Mouse (Mus musculus): ENCODE measurements around the gene Pcyt1a. TPM values are rescaled to one million over a fixed set of nuclear protein-coding genes. Genes with fewer than 3 reads are reported as not detected.
A peak's percentile ranks its signal among the peaks of the same experiment; 100 is the strongest.

The Pcyt1a gene
- polyA plus RNA-seq, 1 experiment from 2014 or later = 46.4 TPM

DNA sequence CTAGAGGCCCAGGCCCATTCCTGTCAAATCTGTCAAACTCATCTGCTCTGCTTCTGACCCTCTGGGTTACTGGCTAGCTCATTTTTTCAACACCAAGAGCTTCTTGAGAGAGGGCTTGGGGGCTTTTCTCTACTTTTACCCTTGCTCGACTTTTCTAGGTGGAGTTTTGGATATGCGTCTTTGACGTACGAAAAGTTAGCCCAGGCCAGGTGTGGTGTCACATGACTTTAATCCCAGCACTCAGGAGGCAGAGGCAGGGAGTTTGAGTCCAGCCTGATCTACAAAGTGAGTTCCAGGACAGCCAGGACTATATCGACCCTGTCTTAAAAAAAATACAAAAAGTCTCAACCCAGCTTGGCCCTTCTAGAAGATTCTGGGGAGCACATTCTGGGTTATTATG lies 77.3 kb downstream of the Pcyt1a start:
- Histone ChIP-seq H3K4me1 (peaks cover 36% of the 10 kb centered on the region), H3K27me3 (replicated peaks; ENCODE audit: low read depth, poor library complexity, severe bottlenecking) (peaks cover 18% of the 10 kb centered on the region)

DNA sequence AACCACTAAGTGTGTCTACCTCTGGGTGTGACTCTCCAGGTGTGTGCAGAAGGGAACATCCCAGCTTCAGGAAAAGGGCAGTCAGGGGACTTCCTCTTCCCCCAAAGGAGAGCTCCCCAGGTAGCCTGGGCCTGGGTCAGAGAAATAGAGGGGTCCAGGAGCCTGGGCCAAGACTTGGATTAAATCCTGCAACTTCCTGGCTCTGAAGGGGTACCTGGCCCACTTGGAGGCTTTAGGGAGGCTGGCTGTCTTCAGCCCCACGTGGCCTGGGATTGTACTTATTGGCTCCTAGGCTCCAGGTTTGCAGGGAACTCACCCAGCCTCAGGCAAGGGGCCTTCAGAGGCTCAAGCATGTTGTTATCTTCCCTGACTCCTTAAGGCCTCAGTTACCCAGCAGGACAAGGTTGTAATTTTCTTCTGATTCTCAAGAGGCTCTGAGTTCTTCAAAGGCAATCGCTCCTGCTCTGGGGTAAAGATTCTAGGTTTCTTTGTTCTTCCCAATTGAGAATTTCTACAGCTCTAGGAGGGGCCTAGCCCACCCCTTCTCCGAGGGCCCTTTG lies 77.9 kb downstream of the Pcyt1a start:
- peak overlapping the region; percentile 62 for H3K27ac ChIP-seq (replicated peaks)
- 49% methylated on average over 3 of the region's 3 CpGs for WGBS
- DNase-seq (ENCODE audit: low spot score) = no peak
- peaks cover 18% of the 10 kb centered on the region for H3K27me3 ChIP-seq (replicated peaks; ENCODE audit: low read depth, poor library complexity, severe bottlenecking)
- peaks cover 40% of the 10 kb centered on the region for H3K4me1 ChIP-seq
- H3K9me3 ChIP-seq = no peaks in the 10 kb centered on the region
- no peak overlapping the region for H3K4me3 ChIP-seq
- H3K36me3 ChIP-seq (replicated peaks) = no peaks in the 10 kb centered on the region

More for the DNA sequence above, 77.3 kb downstream of the Pcyt1a start:
- H3K9me3 ChIP-seq = no peaks in the 10 kb centered on the region
- no peak for DNase-seq (ENCODE audit: low spot score)
- H3K4me3 ChIP-seq = no peak overlapping the region
- no peaks in the 10 kb centered on the region for H3K36me3 ChIP-seq (replicated peaks)
- no peak overlapping the region for H3K27ac ChIP-seq (replicated peaks)
- 84% methylated on average over 5 of the region's 5 CpGs for WGBS

DNA sequence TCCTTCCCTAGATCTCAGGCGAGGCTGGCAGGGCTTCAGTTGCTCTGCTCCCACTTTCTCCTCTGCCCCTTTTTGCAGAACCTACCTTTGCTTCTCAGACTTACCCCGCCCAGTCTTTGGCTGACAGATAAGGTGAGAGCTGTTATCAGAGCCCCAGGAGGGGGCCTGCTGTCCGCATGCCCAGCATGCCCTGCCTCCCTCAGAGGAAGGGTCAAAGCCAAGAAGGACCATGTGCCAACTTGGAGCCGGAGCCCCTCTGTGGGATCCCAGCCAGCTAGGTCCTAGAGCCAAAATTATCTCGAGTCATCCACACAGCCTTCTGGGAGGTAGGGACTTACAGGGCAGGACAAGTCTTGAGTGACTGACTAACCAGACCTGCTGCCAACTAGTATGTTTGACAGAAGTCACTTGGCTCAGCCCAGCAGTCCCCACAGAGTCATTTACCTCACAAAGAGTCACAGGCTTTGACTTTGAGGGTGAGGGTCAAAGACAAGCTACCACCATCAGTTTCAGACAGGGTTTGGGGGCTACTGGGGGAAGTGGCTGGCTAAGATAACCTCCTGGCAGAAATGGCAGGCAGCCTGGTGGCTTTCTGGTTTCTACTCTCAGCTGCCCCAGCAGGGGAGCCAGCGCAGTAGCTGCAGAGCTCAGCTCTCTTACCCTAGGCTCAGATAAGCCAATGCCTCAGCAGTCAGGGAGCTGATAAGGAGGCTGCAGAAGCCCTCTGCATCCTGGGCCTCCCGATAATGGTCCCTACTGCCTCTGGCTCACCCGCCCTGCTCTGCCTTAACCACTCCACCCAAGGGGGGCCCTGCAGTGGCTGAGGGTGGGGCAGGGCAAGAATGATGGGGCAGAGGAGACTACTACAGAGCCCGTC lies 78.6 kb downstream of the Pcyt1a start:
- Histone ChIP-seq H3K27ac (replicated peaks) (peak overlapping the region; percentile 66), H3K9me3 (no peaks in the 10 kb centered on the region), H3K4me1 (peaks cover 36% of the 10 kb centered on the region), H3K27me3 (replicated peaks; ENCODE audit: low read depth, poor library complexity, severe bottlenecking) (peaks cover 17% of the 10 kb centered on the region), H3K36me3 (replicated peaks) (no peaks in the 10 kb centered on the region), H3K4me3 (no peak overlapping the region)
- DNase-seq (ENCODE audit: low spot score) = no peak
- WGBS = 69% methylated on average over 9 of the region's 9 CpGs

- WGBS = 67% methylated on average over 18 of the region's 18 CpGs
- no peak for DNase-seq (ENCODE audit: low spot score)
- Histone ChIP-seq H3K9me3 (no peaks in the 10 kb centered on the region), H3K27me3 (replicated peaks; ENCODE audit: low read depth, poor library complexity, severe bottlenecking) (peaks cover 8% of the 10 kb centered on the region), H3K27ac (replicated peaks) (peak overlapping the region; percentile 66), H3K4me3 (no peak overlapping the region), H3K36me3 (replicated peaks) (no peaks in the 10 kb centered on the region), H3K4me1 (peaks cover 42% of the 10 kb centered on the region)
Measured at GRCm38 (mm10) chr16:32510399-32511337, 79.9 kb downstream of the Pcyt1a start.

- Histone ChIP-seq H3K9me3 (no peaks in the 10 kb centered on the region), H3K36me3 (replicated peaks) (no peaks in the 10 kb centered on the region), H3K4me1 (peaks cover 48% of the 10 kb centered on the region), H3K27me3 (replicated peaks; ENCODE audit: low read depth, poor library complexity, severe bottlenecking) (peaks cover 2% of the 10 kb centered on the region), H3K4me3 (no peak overlapping the region), H3K27ac (replicated peaks) (peak overlapping the region; percentile 66)
- 77% methylated on average over 3 of the region's 3 CpGs for WGBS
- no peak for DNase-seq (ENCODE audit: low spot score)
Measured at GRCm38 (mm10) chr16:32511338-32511734, 80.6 kb downstream of the Pcyt1a start.

GRCm38 (mm10) chr16:32511827-32512490 lies 81.2 kb downstream of the Pcyt1a start:
- H3K36me3 ChIP-seq (replicated peaks) = no peaks in the 10 kb centered on the region
- 87% methylated on average over 8 of the region's 8 CpGs for WGBS
- H3K27ac ChIP-seq (replicated peaks) = peak overlapping the region; percentile 66; the same call in 1 of the 2 replicates
- DNase-seq (ENCODE audit: low spot score) = no peak
- H3K4me1 ChIP-seq = peaks cover 54% of the 10 kb centered on the region
- no peak overlapping the region for H3K4me3 ChIP-seq
- no peaks in the 10 kb centered on the region for H3K9me3 ChIP-seq
- no peaks in the 10 kb centered on the region; the same call in 1 of the 2 replicates for H3K27me3 ChIP-seq (replicated peaks; ENCODE audit: low read depth, poor library complexity, severe bottlenecking)

GRCm38 (mm10) chr16:32512921-32513320 lies 82.2 kb downstream of the Pcyt1a start:
- Histone ChIP-seq H3K4me1 (peaks cover 48% of the 10 kb centered on the region), H3K9me3 (no peaks in the 10 kb centered on the region), H3K27me3 (replicated peaks; ENCODE audit: low read depth, poor library complexity, severe bottlenecking) (no peaks in the 10 kb centered on the region; the same call in 1 of the 2 replicates), H3K27ac (replicated peaks) (peak overlapping the region; percentile 62), H3K36me3 (replicated peaks) (no peaks in the 10 kb centered on the region), H3K4me3 (no peak overlapping the region)
- DNase-seq (ENCODE audit: low spot score) = no peak
- 75% methylated on average over 3 of the region's 3 CpGs for WGBS

DNA sequence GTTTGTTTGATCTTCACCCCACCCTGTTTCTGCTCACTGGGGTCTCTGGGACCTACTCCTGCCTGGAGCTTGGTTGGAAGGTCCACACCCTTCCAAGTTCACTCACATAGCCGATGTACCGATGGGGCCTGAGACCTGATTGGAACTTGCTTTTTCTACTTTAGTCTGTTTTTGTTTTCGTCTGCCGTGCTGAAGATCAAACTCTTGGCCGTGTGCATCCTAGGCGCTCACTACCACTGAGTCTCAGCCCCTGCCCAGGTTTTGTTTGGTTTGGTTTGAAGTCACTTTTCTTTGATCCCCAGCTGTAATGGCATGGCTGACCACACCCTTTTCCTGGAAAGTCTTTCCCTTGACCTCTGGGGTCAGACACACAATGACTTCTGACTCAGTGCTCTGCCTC lies 82.7 kb downstream of the Pcyt1a start:
- peaks cover 48% of the 10 kb centered on the region for H3K4me1 ChIP-seq
- no peak overlapping the region for H3K4me3 ChIP-seq
- H3K27ac ChIP-seq (replicated peaks) = peak overlapping the region; percentile 62; the same call in 1 of the 2 replicates
- no peaks in the 10 kb centered on the region; the same call in 1 of the 2 replicates for H3K27me3 ChIP-seq (replicated peaks; ENCODE audit: low read depth, poor library complexity, severe bottlenecking)
- no peaks in the 10 kb centered on the region for H3K9me3 ChIP-seq
- no peak for DNase-seq (ENCODE audit: low spot score)
- H3K36me3 ChIP-seq (replicated peaks) = no peaks in the 10 kb centered on the region
- 92% methylated on average over 6 of the region's 6 CpGs for whole genome bisulfite sequencing

GRCm38 (mm10) chr16:32513948-32514347 lies 83.2 kb downstream of the Pcyt1a start:
- 90% methylated on average over 6 of the region's 6 CpGs for WGBS
- H3K27me3 ChIP-seq (replicated peaks; ENCODE audit: low read depth, poor library complexity, severe bottlenecking) = no peaks in the 10 kb centered on the region; the same call in 1 of the 2 replicates
- no peak overlapping the region for H3K4me3 ChIP-seq
- no peak for DNase-seq (ENCODE audit: low spot score)
- H3K4me1 ChIP-seq = peaks cover 47% of the 10 kb centered on the region
- peak overlapping the region; percentile 57 for H3K27ac ChIP-seq (replicated peaks)
- no peaks in the 10 kb centered on the region for H3K36me3 ChIP-seq (replicated peaks)
- H3K9me3 ChIP-seq = no peaks in the 10 kb centered on the region

DNA sequence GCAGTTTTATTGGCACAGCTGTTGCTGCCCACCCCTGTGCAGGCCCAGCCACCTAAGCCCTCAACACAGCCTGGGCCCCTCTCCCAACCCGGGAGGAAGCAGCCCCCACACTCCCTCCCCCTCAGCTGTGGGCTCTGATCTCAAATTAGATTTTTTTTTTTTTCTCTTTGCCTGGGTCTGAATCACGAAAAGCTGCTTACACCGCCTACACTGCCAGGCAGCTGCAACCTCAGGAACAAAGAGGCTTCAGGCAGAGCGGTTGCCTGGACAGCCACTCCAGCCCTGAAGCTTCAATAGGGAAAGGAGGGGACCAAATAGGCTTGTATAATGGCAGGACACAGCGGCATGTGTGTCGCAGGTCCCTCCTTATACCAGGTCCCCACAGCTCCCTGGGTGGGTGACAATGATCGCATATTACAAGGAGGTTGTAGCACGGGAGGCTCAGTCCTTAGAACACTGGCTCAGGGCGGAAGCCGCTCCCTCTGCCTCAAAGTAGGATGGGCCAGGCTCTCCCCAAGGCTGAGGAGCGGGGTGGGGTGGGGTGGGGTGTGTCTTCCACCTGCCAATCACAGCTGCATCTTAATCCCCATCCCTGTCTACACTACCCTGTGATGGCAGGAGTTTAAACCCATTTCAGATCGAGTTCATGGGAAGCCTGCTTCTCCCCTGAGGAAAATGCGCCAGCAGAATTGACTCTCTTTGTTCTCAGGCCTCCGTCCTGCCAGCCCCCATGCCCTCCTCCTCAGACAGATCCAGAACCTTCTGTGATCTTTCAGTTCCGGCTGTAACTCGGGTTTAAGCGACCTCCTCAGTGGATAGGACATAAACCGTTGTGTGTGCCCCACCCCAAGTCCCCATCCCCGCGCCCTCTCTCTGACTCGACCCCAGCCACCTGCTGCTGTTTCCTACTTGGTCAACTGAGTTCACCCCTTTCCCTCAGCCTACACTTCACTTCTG lies 85.6 kb downstream of the Pcyt1a start:
- 13% methylated on average over 21 of the region's 21 CpGs for WGBS
- no peaks in the 10 kb centered on the region; the same call in 1 of the 2 replicates for H3K27me3 ChIP-seq (replicated peaks; ENCODE audit: low read depth, poor library complexity, severe bottlenecking)
- peak overlapping the region; percentile 91 for H3K27ac ChIP-seq (replicated peaks)
- H3K36me3 ChIP-seq (replicated peaks) = no peaks in the 10 kb centered on the region
- peaks cover 33% of the 10 kb centered on the region for H3K4me1 ChIP-seq
- H3K9me3 ChIP-seq = no peaks in the 10 kb centered on the region
- peak overlapping the region; percentile 45 for H3K4me3 ChIP-seq
- DNase-seq (ENCODE audit: low spot score) = peak; percentile 79

Measured in embryonic facial prominence, embryonic 10.5 days (tissue).